Mouse (Mus musculus) bone marrow, adult 2 months (tissue): ENCODE results near the gene Ddb1.
"Not testable (repeated sequence)": the region's sequence is repeated elsewhere in the genome, so short reads cannot be mapped to it uniquely, and the experiment has no call there.

ENCODE experiments used
- CTCF ChIP-seq: fragments of 200-500 bp; IDR thresholded peaks from 2 replicates; pipeline ENCODE4 v1.5.1; 2011; ENCODE audit warnings: low read length, control low read depth; ENCODE audit not compliant: control insufficient read depth, insufficient read depth
- POLR2A ChIP-seq: fragments of 200-500 bp; IDR thresholded peaks from 2 replicates; pipeline ENCODE4 v1.6.1; 2011; ENCODE audit warnings: low read depth, mild to moderate bottlenecking, control low read depth, low read length, borderline replicate concordance; ENCODE audit not compliant: control insufficient read depth

DNA sequence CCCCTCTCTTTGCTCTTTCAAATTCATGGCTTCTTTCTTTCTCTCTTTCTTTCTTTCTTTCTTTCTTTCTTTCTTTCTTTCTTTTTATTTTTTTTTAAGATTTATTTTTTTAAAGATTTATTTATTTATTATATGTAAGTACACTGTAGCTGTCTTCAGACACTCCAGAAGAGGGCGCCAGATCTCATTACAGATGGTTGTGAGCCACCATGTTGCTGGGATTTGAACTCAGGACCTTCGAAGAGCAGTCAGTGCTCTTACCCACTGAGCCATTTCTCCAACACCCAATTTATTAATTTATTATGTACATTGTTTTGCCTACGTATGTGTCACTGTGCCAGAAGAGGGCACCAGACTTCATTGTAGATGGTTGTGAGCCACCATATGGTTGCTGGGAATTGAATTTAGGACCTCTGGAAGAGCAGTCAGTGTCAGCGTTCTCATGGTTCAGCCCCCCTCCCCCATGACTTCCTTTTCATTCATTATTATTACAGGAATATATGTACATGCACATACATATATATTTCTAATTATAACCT, 47.2 kb upstream of the Ddb1 start:
- not testable (repeated sequence) for TF ChIP-seq CTCF, POLR2A
